Mouse (Mus musculus): ENCODE measurements at regions not wholly inside any gene's neighbourhood (a gene's known extent, or its start where the extent isn't known, plus 50 kb on each side); places are given as distances from the start of the nearest gene placed in this dataset.

DNA sequence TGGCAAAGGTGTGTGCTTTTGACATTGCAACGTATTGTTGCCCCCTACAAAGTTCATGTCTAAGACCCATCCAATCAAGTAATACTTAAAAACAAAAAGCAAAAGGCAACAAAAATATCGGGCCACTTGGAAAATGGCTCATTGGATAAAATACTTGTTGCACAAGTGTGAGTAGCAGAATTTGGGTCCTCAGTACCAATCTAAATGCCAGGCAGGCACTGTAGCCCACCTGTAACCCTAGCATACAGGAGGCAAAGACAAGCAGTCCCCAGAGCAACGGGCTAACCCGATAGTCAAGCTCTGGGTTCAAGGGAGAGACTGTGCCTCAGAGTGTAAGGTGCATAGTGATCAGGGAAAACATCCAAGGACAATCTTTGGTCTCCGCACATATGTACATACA lies 167.8 kb downstream of the Spry2 start:
- ATAC-seq: no peak
- no peak overlapping the region for H3K27ac ChIP-seq (ENCODE audit: low read depth, low read length)
- no peaks in the 10 kb centered on the region for H3K36me3 ChIP-seq (ENCODE audit: control insufficient read depth, insufficient read depth)
- H3K9ac ChIP-seq (ENCODE audit: low read depth, low read length): no peak overlapping the region
- H3K4me2 ChIP-seq (replicated peaks; ENCODE audit: low read depth): no peak overlapping the region
- H3K4me3 ChIP-seq (ENCODE audit: low read depth, low read length): no peak overlapping the region
- H3K27me3 ChIP-seq (replicated peaks; ENCODE audit: control insufficient read depth, insufficient read depth, low read length): no peaks in the 10 kb centered on the region; the same call in 1 of the 2 replicates
- WGBS: 97% methylated on average over 5 of the region's 5 CpGs
- no peaks in the 10 kb centered on the region for H3K9me3 ChIP-seq (ENCODE audit: control insufficient read depth)
- H3K4me1 ChIP-seq (replicated peaks; ENCODE audit: control insufficient read depth, insufficient read depth, low read length): peaks cover 8% of the 10 kb centered on the region; the same call in 1 of the 2 replicates
- TF ChIP-seq CTCF (IDR thresholded peaks at IDR 0.05; ENCODE audit: low read depth): no peak

DNA sequence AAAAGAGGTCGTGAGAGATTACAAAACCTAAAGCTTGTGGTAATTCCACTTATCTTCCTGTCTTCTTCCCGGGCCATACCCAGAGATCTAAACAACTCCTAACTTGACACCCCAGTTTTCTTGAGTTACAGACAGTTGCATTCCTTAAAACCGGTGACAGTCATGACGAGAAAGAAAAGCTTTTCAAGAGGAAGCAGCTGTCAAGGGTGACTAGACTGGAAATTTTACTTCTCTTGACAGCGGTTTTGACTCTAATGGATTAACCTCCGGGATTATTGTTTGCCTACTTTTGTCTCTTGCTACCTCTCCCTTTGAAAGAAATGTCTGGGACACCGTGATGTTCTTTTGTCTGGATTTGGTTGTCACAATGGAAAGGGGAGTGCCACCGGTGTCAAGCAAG lies 170.9 kb downstream of the Spry2 start:
- H3K4me1 ChIP-seq (replicated peaks; ENCODE audit: control insufficient read depth, insufficient read depth, low read length): peaks cover 1% of the 10 kb centered on the region; the same call in 1 of the 2 replicates
- no peak overlapping the region for H3K4me2 ChIP-seq (replicated peaks; ENCODE audit: low read depth)
- H3K27ac ChIP-seq (ENCODE audit: low read depth, low read length): no peak overlapping the region
- H3K4me3 ChIP-seq (ENCODE audit: low read depth, low read length): no peak overlapping the region
- no peaks in the 10 kb centered on the region; the same call in 1 of the 2 replicates for H3K27me3 ChIP-seq (replicated peaks; ENCODE audit: control insufficient read depth, insufficient read depth, low read length)
- ATAC-seq: no peak
- WGBS: 66% methylated on average over 8 of the region's 8 CpGs
- no peaks in the 10 kb centered on the region for H3K9me3 ChIP-seq (ENCODE audit: control insufficient read depth)
- H3K36me3 ChIP-seq (ENCODE audit: control insufficient read depth, insufficient read depth): no peaks in the 10 kb centered on the region
- TF ChIP-seq CTCF (IDR thresholded peaks at IDR 0.05; ENCODE audit: low read depth): no peak
- H3K9ac ChIP-seq (ENCODE audit: low read depth, low read length): no peak overlapping the region

DNA sequence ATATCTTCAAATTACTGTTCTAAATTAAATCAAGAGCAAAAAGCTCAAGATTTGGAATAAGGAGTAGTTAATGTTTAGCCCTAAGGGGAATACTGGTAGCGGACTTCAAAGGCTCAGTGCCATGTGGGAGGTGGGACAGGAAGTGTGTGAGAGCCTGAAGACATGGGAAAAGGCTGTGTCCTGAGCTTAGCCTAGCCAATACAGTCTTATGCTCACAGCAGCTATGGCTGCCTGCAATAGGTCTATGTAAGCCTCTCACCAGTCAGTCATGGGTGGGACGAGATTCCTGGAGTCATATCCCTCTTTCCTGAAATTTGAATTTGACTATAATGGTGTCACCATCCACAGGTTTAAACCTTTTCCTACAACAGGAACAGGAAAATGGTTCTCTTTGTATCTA lies 173.7 kb downstream of the Spry2 start:
- WGBS: 80% methylated on average over 2 of the region's 2 CpGs
- no peak for TF ChIP-seq CTCF (IDR thresholded peaks at IDR 0.05; ENCODE audit: low read depth)
- ATAC-seq: no peak

DNA sequence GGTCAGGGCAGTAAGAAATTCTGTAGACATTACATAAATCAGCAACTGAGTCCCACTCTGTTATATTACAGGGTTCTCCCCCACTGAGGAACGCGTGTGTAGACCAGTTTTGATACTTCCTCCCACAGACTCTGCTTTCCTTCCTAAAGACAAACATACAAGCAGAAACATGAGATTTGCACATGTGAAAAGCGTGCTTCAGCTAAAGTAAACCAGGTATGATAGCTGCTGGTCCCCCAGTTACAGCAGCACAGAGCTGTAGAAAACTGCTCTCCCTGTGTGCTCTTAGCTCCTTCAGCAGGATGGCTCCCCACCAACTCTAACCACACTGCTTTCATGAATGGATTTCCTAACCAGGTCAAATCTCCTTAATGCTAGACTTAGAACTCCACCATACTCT lies 175.0 kb downstream of the Spry2 start:
- no peak for TF ChIP-seq CTCF (IDR thresholded peaks at IDR 0.05; ENCODE audit: low read depth)
- ATAC-seq: no peak
- 79% methylated on average over 3 of the region's 3 CpGs for WGBS

More for the DNA sequence above, 173.7 kb downstream of the Spry2 start:
- Histone ChIP-seq H3K27ac (ENCODE audit: low read depth, low read length) (no peak overlapping the region), H3K4me2 (replicated peaks; ENCODE audit: low read depth) (no peak overlapping the region), H3K36me3 (ENCODE audit: control insufficient read depth, insufficient read depth) (no peaks in the 10 kb centered on the region), H3K27me3 (replicated peaks; ENCODE audit: control insufficient read depth, insufficient read depth, low read length) (no peaks in the 10 kb centered on the region; the same call in 1 of the 2 replicates), H3K4me3 (ENCODE audit: low read depth, low read length) (no peak overlapping the region), H3K4me1 (replicated peaks; ENCODE audit: control insufficient read depth, insufficient read depth, low read length) (no peaks in the 10 kb centered on the region), H3K9me3 (ENCODE audit: control insufficient read depth) (no peaks in the 10 kb centered on the region), H3K9ac (ENCODE audit: low read depth, low read length) (no peak overlapping the region)

DNA sequence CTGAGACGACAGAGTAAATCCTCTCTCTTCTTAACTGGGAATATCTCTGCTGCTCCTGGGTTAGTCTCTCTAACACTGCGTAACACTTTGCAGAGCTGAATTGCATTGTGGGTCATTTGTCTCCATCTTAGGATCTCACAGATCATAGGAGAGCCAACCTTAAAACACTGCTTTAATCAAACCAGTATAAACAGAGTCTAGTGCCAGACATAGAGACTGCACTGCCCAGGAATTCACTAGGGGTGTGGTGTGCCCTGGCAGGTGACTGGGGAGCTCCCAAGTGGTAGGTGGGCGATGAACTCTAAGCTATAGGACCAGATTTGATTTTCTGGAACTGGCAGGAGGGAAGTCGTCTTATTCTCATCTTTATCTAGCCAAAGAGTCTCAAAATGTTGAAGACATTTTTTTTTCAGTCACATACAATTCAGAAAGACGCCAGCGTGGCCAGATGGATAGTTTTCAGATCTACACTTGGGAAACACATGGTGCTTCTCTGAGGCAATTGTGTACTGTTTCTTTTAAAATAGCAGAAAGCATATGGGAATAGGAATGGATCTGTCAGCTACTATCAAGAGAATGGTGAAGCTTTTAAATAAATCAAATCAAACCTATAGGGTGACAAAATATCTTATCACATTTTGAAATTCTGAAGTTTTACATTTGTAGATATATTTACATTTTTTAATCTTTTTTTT lies 175.7 kb downstream of the Spry2 start:
- H3K9me3 ChIP-seq (ENCODE audit: control insufficient read depth): no peaks in the 10 kb centered on the region
- H3K27me3 ChIP-seq (replicated peaks; ENCODE audit: control insufficient read depth, insufficient read depth, low read length): no peaks in the 10 kb centered on the region
- no peak for TF ChIP-seq CTCF (IDR thresholded peaks at IDR 0.05; ENCODE audit: low read depth)
- H3K4me1 ChIP-seq (replicated peaks; ENCODE audit: control insufficient read depth, insufficient read depth, low read length): no peaks in the 10 kb centered on the region
- H3K36me3 ChIP-seq (ENCODE audit: control insufficient read depth, insufficient read depth): no peaks in the 10 kb centered on the region
- no peak overlapping the region for H3K4me3 ChIP-seq (ENCODE audit: low read depth, low read length)
- H3K27ac ChIP-seq (ENCODE audit: low read depth, low read length): no peak overlapping the region
- no peak for ATAC-seq
- 81% methylated on average over 6 of the region's 6 CpGs for WGBS
- no peak overlapping the region for H3K9ac ChIP-seq (ENCODE audit: low read depth, low read length)
- no peak overlapping the region for H3K4me2 ChIP-seq (replicated peaks; ENCODE audit: low read depth)

More for the DNA sequence above, 175.0 kb downstream of the Spry2 start:
- Histone ChIP-seq H3K4me3 (ENCODE audit: low read depth, low read length) (no peak overlapping the region), H3K36me3 (ENCODE audit: control insufficient read depth, insufficient read depth) (no peaks in the 10 kb centered on the region), H3K9me3 (ENCODE audit: control insufficient read depth) (no peaks in the 10 kb centered on the region), H3K4me2 (replicated peaks; ENCODE audit: low read depth) (no peak overlapping the region), H3K4me1 (replicated peaks; ENCODE audit: control insufficient read depth, insufficient read depth, low read length) (no peaks in the 10 kb centered on the region), H3K9ac (ENCODE audit: low read depth, low read length) (no peak overlapping the region), H3K27ac (ENCODE audit: low read depth, low read length) (no peak overlapping the region), H3K27me3 (replicated peaks; ENCODE audit: control insufficient read depth, insufficient read depth, low read length) (no peaks in the 10 kb centered on the region; the same call in 1 of the 2 replicates)

DNA sequence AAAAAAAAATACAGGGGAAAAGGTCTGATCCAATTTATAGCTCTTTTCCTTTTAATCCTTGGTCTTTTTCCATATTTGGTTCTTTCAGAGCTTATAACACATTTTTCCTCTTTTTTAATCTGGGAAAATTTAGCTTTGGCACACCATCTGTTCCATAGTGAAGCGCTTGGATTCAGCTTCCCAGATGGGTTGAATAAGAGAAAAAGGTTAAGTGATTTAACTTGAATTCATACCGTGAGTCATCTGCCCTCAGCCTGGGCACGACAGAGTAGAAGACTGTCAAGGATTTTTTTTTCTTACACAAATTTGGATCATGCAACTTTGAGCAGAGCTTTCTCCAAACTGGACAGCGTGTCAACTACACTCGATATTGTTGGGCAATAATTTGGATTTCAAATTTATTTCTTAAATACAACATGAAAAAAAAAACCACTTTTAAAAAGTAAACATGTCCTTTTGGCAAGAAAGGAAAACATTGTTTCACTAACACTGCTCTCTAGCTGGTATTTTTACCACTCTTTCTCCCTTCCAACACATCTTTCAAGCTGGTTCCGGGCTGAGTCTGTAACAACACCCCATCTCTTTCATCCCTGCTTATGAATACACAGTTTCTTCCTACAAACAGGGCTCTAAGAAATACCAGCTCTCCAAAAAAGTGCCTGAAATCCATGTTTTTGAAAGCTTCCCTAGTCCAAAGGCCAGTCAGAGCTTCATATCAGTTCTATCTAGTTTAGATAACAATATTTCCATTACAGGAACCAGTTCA lies 177.8 kb downstream of the Spry2 start:
- H3K4me1 ChIP-seq (replicated peaks; ENCODE audit: control insufficient read depth, insufficient read depth, low read length): no peaks in the 10 kb centered on the region
- no peaks in the 10 kb centered on the region for H3K9me3 ChIP-seq (ENCODE audit: control insufficient read depth)
- 76% methylated on average over 6 of the region's 6 CpGs for WGBS
- no peaks in the 10 kb centered on the region for H3K27me3 ChIP-seq (replicated peaks; ENCODE audit: control insufficient read depth, insufficient read depth, low read length)
- no peaks in the 10 kb centered on the region for H3K36me3 ChIP-seq (ENCODE audit: control insufficient read depth, insufficient read depth)
- no peak overlapping the region for H3K9ac ChIP-seq (ENCODE audit: low read depth, low read length)
- H3K27ac ChIP-seq (ENCODE audit: low read depth, low read length): no peak overlapping the region
- H3K4me3 ChIP-seq (ENCODE audit: low read depth, low read length): no peak overlapping the region
- no peak for ATAC-seq
- H3K4me2 ChIP-seq (replicated peaks; ENCODE audit: low read depth): no peak overlapping the region
- no peak for TF ChIP-seq CTCF (IDR thresholded peaks at IDR 0.05; ENCODE audit: low read depth)
